Mouse (Mus musculus) intestine, embryonic 15.5 days (tissue): ENCODE data around the gene Zfp866. TPM values are rescaled to one million over a fixed set of nuclear protein-coding genes. Genes with fewer than 3 reads are reported as not detected.

Experiments used
- ATAC-seq: fragments of 200-750 bp; cut with Nextera tagmentation; 2 replicates; pipeline ENCODE4 v1.8.0; 2017; ENCODE audit warnings: moderate TSS enrichment, moderate library complexity
- H3K27ac ChIP-seq: fragments of 300-500 bp; sonication (generic); 2 replicates; pipeline ENCODE4 v1.5.1; 2015; ENCODE audit warnings: mild to moderate bottlenecking, inconsistent platforms
- H3K27me3 ChIP-seq: fragments of 300-500 bp; sonication (generic); replicated peaks from 2 replicates; pipeline ENCODE4 v1.6.1; 2015; ENCODE audit warnings: inconsistent platforms
- H3K36me3 ChIP-seq: fragments of 300-500 bp; sonication (generic); 2 replicates; pipeline ENCODE4 v1.6.1; 2015; ENCODE audit warnings: inconsistent platforms
- H3K4me1 ChIP-seq: fragments of 300-500 bp; sonication (generic); replicated peaks from 2 replicates; pipeline ENCODE4 v1.6.1; 2015; ENCODE audit warnings: inconsistent platforms
- H3K4me2 ChIP-seq: fragments of 300-500 bp; sonication (generic); replicated peaks from 2 replicates; pipeline ENCODE4 v1.6.1; 2015; ENCODE audit warnings: mild to moderate bottlenecking, inconsistent platforms
- H3K4me3 ChIP-seq: fragments of 300-500 bp; sonication (generic); replicated peaks from 2 replicates; pipeline ENCODE4 v1.5.1; 2015; ENCODE audit warnings: inconsistent platforms
- H3K9ac ChIP-seq: fragments of 300-500 bp; sonication (generic); 2 replicates; pipeline ENCODE4 v1.6.1; 2015; ENCODE audit warnings: inconsistent platforms
- H3K9me3 ChIP-seq: fragments of 300-500 bp; sonication (generic); 2 replicates; pipeline ENCODE4 v1.6.1; 2016; ENCODE audit warnings: inconsistent platforms
- WGBS: fragments of 180-500 bp; shearing (Covaris S2); methylation state at CpG from one replicate; pipeline ENCODE4 v1.1.7; 2015; 5-methylcytosine and 5-hydroxymethylcytosine counted together
- polyA plus RNA-seq: library from polyadenylated mRNA; unstranded; fragments of >200 nt; fragmentation: Nextera tagmentation; extraction: Ambion mirVana; gene quantifications from 2 replicates; pipeline ENCODE4 v1.2.1, GENCODE M21; 2015

The Zfp866 gene
- polyA plus RNA-seq, 1 experiment from 2014 or later: 19.1 TPM

DNA sequence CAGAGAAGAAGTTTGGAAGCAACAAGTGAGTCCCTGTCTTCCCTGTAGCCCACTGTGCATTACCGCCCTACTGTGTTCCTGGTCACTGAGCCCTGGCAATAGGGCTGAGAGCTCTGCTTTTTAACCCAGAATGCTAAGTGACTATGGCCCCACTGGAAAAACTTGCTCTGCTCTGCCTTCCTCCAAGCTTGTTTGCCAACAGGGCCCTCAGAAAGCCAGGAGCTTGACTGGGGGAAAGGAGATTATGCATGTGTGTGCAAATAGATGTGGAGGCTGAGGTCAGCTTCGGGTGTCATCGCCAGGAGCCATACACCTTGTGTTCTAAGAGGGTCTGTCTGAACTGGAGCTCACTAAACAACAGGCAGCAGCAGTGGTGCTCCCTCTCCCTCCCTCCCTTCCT is 3.1 kb upstream of the Zfp866 start:
- Histone ChIP-seq H3K27me3 (no peaks in the 10 kb centered on the region), H3K9ac (no peak overlapping the region), H3K27ac (no peak overlapping the region), H3K4me3 (no peak overlapping the region), H3K4me1 (peaks cover 22% of the 10 kb centered on the region), H3K36me3 (peaks cover 48% of the 10 kb centered on the region), H3K9me3 (no peaks in the 10 kb centered on the region), H3K4me2 (no peak overlapping the region)
- no peak for ATAC-seq
- 88% methylated on average over 3 of the region's 3 CpGs for WGBS

DNA sequence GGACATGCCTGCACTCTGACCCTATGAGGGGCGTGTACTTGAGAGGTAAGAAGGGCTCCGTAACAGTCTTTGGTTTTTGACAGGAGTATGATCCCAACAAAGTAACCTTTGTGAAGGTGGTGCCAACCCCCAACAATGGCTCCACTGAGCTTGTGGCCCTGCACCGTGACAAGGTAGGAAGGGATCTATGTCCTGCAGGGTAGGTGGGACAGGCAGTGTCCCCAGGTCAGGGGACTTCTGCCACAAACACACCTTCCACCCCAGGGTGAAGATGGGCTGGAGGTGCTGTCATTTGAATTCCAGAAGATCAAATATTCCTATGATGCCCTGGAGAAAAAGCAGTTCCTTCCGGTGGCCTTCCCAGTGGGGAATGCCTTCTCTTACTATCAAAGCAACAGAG is 2.7 kb upstream of the Zfp866 start:
- 85% methylated on average over 4 of the region's 4 CpGs for WGBS
- H3K4me3 ChIP-seq: no peak overlapping the region
- H3K27me3 ChIP-seq: no peaks in the 10 kb centered on the region
- ATAC-seq: no peak
- H3K9me3 ChIP-seq: no peaks in the 10 kb centered on the region
- H3K4me2 ChIP-seq: no peak overlapping the region
- no peak overlapping the region for H3K9ac ChIP-seq
- no peak overlapping the region for H3K27ac ChIP-seq
- H3K36me3 ChIP-seq: peaks cover 46% of the 10 kb centered on the region
- peaks cover 22% of the 10 kb centered on the region for H3K4me1 ChIP-seq

DNA sequence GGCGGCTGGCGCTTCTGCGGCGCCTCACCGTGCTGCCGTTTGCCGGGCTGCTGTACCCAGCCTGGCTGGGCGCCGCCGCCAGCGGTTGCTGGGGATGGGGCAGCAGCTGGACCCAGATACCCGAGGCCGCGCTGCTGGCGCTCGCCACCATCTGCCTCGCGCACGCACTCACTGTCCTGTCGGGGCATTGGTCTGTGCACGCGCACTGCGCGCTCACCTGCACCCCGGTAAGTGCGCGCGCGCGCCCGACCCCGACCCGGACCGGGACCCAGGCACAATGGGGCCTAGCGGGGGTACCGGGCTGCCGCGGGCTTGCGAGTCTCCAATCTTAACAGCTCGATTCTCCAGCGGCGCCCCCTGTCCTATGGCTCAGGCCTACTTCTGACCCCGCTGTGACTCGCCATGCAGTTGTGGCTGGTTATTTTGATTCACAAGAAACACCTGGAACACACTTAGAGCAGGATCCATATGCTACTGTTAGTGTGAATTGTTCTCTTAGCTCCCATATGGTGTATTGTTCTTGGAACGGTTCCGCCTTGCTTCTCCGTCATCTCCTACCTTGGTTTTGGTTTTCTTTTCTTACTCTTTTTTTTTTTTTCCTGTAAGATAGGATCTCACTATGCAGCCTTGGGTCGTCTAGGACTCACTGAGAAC is 564 bp upstream of the Zfp866 start:
- H3K9ac ChIP-seq: peak overlapping the region; percentile 94
- H3K9me3 ChIP-seq: no peaks in the 10 kb centered on the region
- peaks cover 25% of the 10 kb centered on the region for H3K36me3 ChIP-seq
- peak; percentile 82 for ATAC-seq
- WGBS: 0% methylated on average over 48 of the region's 48 CpGs
- H3K4me2 ChIP-seq: peak overlapping the region; percentile 61
- H3K27ac ChIP-seq: peak overlapping the region; percentile 91
- peaks cover 22% of the 10 kb centered on the region for H3K4me1 ChIP-seq
- no peaks in the 10 kb centered on the region for H3K27me3 ChIP-seq
- peak overlapping the region; percentile 86 for H3K4me3 ChIP-seq

DNA sequence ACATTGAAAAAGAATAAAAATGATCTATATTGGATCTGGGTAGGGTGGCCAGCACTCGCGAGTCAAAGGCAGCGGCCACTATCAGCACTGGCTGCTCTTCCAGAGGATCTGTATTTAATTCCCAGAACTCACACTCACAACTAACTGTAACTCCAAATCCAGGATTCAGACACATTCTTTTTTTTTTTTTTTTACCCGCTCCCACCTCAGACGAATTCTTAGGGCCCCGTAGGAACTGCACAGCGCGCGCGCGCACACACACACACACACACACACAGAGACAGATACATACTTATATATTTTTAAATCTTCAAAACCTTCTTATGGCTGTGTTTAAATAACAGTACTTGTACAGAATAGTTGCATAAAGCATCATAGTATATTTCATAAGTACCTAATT is 614 bp downstream of the Zfp866 start:
- peak; percentile 24; the same call in 1 of the 2 replicates for ATAC-seq
- Histone ChIP-seq H3K9ac (peak overlapping the region; percentile 94), H3K4me2 (peak overlapping the region; percentile 61), H3K27ac (peak overlapping the region; percentile 91), H3K9me3 (no peaks in the 10 kb centered on the region), H3K4me3 (peak overlapping the region; percentile 86), H3K27me3 (no peaks in the 10 kb centered on the region), H3K4me1 (peaks cover 22% of the 10 kb centered on the region), H3K36me3 (peaks cover 16% of the 10 kb centered on the region)
- 27% methylated on average over 11 of the region's 11 CpGs for WGBS

DNA sequence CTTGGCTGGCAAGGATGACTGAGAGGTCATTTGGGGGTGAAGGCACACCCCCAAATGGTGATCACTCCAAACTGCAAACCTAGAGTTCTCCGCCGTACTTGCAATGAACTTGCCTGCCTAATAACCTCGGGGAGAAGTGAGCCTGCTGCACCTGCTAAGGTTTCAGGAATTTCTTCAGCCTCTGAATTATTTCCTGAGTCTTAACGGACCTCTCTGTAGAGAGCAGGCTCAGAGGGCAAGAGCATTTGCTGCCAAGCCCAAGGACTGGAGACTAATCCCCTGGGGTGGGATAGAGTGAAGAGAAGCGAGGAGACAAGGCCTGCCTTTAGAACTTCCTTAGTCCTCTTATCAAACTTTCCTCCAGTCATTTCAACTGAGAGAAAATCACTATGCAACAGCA is 1.2 kb downstream of the Zfp866 start:
- H3K36me3 ChIP-seq: peaks cover 14% of the 10 kb centered on the region
- H3K9me3 ChIP-seq: no peaks in the 10 kb centered on the region
- no peak overlapping the region; the same call in 1 of the 2 replicates for H3K4me3 ChIP-seq
- WGBS: 67% methylated on average over 5 of the region's 5 CpGs
- no peaks in the 10 kb centered on the region for H3K27me3 ChIP-seq
- H3K4me2 ChIP-seq: no peak overlapping the region
- H3K4me1 ChIP-seq: peaks cover 22% of the 10 kb centered on the region
- H3K9ac ChIP-seq: no peak overlapping the region
- ATAC-seq: no peak
- H3K27ac ChIP-seq: no peak overlapping the region

DNA sequence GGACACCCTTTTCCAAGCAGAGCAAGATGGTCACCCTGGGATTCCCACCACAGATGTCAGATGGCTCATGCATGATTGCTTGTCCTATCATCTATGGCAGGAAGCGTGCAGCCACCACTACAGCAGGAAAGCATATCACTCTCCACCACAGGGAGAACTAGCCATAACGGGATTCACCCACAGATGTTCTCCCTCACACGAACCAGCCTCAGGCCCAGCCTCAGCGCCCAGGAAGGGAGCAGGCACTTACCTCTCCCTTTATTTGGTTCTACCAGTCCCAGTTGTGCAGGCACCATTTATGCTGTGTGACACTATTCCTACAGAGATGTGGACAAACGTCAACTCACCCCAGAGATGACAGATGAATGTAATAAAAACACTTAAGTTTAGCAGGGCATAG is 1.9 kb downstream of the Zfp866 start:
- H3K4me1 ChIP-seq: peaks cover 22% of the 10 kb centered on the region
- ATAC-seq: no peak
- H3K27me3 ChIP-seq: no peaks in the 10 kb centered on the region
- peaks cover 8% of the 10 kb centered on the region for H3K36me3 ChIP-seq
- no peak overlapping the region for H3K4me2 ChIP-seq
- no peaks in the 10 kb centered on the region for H3K9me3 ChIP-seq
- no peak overlapping the region for H3K9ac ChIP-seq
- no peak overlapping the region for H3K4me3 ChIP-seq
- no peak overlapping the region for H3K27ac ChIP-seq
- 88% methylated on average over 5 of the region's 5 CpGs for WGBS

DNA sequence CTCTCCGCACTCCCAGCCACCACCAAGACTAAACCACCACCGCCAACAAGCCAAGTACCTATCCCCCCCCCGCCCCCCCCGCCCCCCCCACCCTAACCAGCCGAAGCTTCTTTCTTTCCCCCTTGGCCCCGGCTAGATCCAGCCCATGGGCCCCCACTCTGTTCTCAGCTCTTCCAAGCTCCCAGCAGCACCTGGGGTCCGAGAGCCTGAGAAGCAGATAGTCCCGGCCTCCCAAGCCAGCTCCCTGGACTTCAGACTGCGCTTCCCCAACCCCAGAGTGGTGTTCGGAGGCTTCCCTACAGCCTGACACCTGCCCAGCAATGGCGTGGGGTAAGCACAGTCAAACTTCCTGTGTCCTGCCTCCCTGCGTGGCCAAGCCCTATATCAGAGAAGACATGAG is 13.9 kb downstream of the Zfp866 start:
- ATAC-seq: no peak
- WGBS: 63% methylated on average over 12 of the region's 12 CpGs

DNA sequence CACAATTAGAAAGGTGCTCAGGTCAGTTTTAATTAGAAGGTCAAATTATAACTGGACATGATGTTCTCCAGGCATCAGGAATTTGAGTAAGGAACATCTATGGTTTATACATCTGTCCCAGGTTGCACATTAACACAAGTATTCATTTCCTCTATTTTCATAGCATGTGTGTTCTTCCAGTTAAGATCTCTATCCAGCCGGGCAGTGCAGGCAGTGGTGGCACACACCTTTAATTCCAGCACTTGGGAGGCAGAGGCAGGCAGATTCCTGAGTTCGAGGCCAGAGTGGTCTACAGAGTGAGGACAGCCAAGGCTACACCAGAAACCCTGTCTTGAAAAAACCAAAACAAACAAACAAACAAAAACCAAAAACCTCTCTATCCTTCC is 15.8 kb downstream of the Zfp866 start:
- H3K4me1 ChIP-seq: peaks cover 8% of the 10 kb centered on the region; the same call in 1 of the 2 replicates
- WGBS: 43% methylated on average over 2 of the region's 2 CpGs
- no peaks in the 10 kb centered on the region for H3K27me3 ChIP-seq
- H3K9ac ChIP-seq: no peak overlapping the region
- H3K27ac ChIP-seq: 0 out of 2 replicates have a peak overlapping the region, but pooled peaks have one; percentile 1
- peak; percentile 31; the same call in 1 of the 2 replicates for ATAC-seq
- H3K4me2 ChIP-seq: peak overlapping the region; percentile 44
- H3K9me3 ChIP-seq: no peaks in the 10 kb centered on the region
- no peak overlapping the region; the same call in 1 of the 2 replicates for H3K4me3 ChIP-seq
- 0 out of 2 replicates have a peak, but pooled peaks cover 3% of the 10 kb centered on the region for H3K36me3 ChIP-seq

More for the DNA sequence above, 13.9 kb downstream of the Zfp866 start:
- Histone ChIP-seq H3K9ac (no peak overlapping the region), H3K27ac (no peak overlapping the region), H3K4me2 (no peak overlapping the region), H3K4me3 (no peak overlapping the region), H3K27me3 (no peaks in the 10 kb centered on the region), H3K9me3 (no peaks in the 10 kb centered on the region), H3K36me3 (no peaks in the 10 kb centered on the region), H3K4me1 (peaks cover 8% of the 10 kb centered on the region; the same call in 1 of the 2 replicates)

DNA sequence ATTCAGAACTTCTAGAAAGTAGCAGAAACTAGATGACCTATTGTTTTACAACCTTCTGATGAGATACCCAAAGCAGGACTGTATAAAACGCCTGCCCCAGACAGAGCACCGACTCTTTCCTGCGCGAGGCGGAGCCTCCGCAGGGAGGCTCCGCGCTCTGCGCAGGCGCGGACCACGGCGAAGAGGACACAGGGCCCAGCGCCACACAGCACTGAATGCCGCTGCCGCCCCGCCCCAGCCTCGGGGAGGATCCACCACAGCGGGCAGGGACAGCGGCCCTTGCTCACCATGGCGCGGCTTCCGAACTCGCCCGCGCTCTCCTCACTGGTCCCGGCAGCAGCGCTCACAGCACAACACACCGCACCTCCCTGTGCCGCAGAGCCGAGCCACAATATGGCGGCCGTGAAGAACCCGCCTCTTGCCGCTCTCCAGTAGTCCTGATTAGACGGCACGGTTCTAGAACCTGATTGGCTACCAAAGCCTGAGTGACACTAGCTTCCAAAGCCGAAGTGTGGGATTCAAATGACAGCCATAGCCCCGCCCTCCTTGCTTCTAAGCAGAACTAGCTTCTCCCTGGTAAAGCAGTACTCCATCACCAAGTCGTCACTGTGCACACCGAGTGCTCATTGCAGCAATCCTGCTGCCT is 16.4 kb downstream of the Zfp866 start, which contains the start of gene Gm20422:
Gene Gm20422, minus strand, starts transcription at position 384 of the 646 bp plus-strand sequence.
- Histone ChIP-seq H3K27me3 (no peaks in the 10 kb centered on the region), H3K27ac (peak within 1 kb of the TSS; percentile 99), H3K4me2 (peak within 1 kb of the TSS; percentile 57), H3K4me3 (peak within 1 kb of the TSS; percentile 65), H3K9ac (peak within 1 kb of the TSS; percentile 93), H3K9me3 (no peaks in the 10 kb centered on the region), H3K36me3 (0 out of 2 replicates have a peak, but pooled peaks cover 4% of the 10 kb centered on the region), H3K4me1 (peaks cover 8% of the 10 kb centered on the region; the same call in 1 of the 2 replicates)
- under 1% methylated on average over 41 of the region's 41 CpGs for WGBS
- ATAC-seq: peak; percentile 100

DNA sequence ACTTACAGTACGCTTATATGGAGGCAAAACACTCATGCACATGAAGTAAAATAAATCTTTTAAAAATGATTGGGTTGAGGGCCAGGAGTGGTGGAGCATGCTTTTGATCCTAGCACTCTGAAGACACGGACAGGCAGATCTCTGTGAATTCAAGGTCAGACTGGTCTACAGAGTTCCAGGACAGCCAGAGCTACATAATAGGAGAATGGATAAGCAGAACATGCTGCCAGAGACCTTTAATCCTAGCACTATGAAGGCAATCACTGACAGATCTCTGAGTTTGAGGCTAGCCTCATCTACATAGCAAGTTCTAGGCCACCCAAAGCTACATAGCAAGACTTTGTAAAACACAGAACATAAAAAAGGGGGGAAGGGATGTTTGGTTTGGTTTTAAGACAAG is 18.9 kb downstream of the Zfp866 start:
- WGBS: 78% methylated on average over 2 of the region's 2 CpGs
- H3K4me3 ChIP-seq: no peak overlapping the region
- H3K27ac ChIP-seq: no peak overlapping the region
- no peaks in the 10 kb centered on the region for H3K9me3 ChIP-seq
- H3K4me1 ChIP-seq: peaks cover 8% of the 10 kb centered on the region; the same call in 1 of the 2 replicates
- ATAC-seq: no peak
- H3K4me2 ChIP-seq: no peak overlapping the region
- peaks cover 24% of the 10 kb centered on the region for H3K36me3 ChIP-seq
- H3K27me3 ChIP-seq: no peaks in the 10 kb centered on the region
- no peak overlapping the region for H3K9ac ChIP-seq

DNA sequence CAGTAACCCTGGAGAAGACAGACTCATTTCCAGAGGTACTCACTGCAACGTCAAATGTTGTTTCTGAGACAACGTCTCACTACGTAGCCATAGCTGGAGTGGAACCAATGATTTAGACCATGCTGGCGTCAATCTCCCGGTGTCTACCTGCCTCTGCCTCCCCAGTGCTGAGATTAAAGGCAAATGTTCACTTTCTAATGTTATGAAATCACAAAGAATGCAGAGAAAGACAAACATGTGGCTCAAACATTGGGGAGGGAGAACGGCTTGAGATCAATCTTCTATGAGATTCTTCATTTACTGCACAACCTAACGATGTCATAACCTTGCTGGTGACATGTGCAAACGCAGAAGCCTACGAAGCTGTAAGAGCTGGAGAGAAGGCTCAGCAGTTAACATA is 19.8 kb downstream of the Zfp866 start:
- Histone ChIP-seq H3K4me3 (no peak overlapping the region), H3K9me3 (no peaks in the 10 kb centered on the region), H3K27ac (no peak overlapping the region), H3K4me1 (peaks cover 8% of the 10 kb centered on the region; the same call in 1 of the 2 replicates), H3K4me2 (no peak overlapping the region), H3K36me3 (peaks cover 30% of the 10 kb centered on the region), H3K9ac (no peak overlapping the region), H3K27me3 (no peaks in the 10 kb centered on the region)
- no peak for ATAC-seq
- 84% methylated on average over 9 of the region's 9 CpGs for WGBS

DNA sequence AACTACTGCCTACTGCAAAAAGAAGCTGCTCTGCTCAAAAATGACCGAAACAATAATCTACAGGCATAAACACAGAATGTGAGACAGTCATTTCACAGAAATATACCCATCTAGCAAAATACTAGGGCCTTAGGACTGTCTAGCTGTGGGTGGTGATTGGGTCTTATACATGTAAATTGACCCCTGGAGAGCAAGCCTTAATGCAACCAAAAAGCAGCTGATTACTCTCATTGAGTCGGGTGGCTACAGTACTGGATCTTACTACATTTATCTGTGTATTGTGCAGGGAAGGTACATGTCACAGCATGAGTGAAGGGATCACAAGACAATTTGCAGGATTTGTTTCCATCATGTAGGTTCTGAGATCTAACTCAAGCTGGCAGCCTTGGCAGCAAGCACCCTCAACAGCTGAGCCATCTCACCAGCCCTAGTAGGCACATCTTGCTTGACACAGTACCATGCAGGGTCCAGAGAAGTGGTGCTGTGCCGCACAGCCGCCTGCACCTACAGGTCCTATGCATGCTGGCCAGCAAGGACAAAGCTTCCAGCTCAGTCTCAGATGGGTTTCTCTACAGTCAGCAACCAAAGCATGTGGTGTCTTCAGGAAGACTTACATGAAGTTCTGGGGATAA is 29.0 kb downstream of the Zfp866 start:
- Histone ChIP-seq H3K4me1 (no peaks in the 10 kb centered on the region), H3K9ac (no peak overlapping the region), H3K4me2 (no peak overlapping the region), H3K27ac (no peak overlapping the region), H3K36me3 (peaks cover 38% of the 10 kb centered on the region), H3K4me3 (no peak overlapping the region), H3K27me3 (no peaks in the 10 kb centered on the region), H3K9me3 (no peaks in the 10 kb centered on the region)
- 90% methylated on average over 4 of the region's 4 CpGs for WGBS
- ATAC-seq: no peak
